Mouse (Mus musculus) T-cell, adult 2 months (primary cell): ENCODE data around the gene Fbrs.
"Not testable (repeated sequence)": the region's sequence is repeated elsewhere in the genome, so short reads cannot be mapped to it uniquely, and the experiment has no call there.

Experiments used
- DNase-seq: peaks from one replicate; pipeline ENCODE4 v3.0.0; 2022; ENCODE audit warnings: low spot score

The Fbrs gene

GRCm38 (mm10) chr7:127476336-127476735 is 2.7 kb upstream of the Fbrs start:
- DNase-seq = no peak

GRCm38 (mm10) chr7:127476855-127477254 is 2.1 kb upstream of the Fbrs start:
- DNase-seq = no peak

- DNase-seq = peak; percentile 100
Observed at GRCm38 (mm10) chr7:127477687-127478634, 1.0 kb upstream of the Fbrs start.

- peak; percentile 20 for DNase-seq
Observed at GRCm38 (mm10) chr7:127479318-127480225, 573 bp downstream of the Fbrs start.

GRCm38 (mm10) chr7:127480321-127480720 is 1.3 kb downstream of the Fbrs start:
- peak; percentile 81 for DNase-seq

- no peak for DNase-seq
Observed at GRCm38 (mm10) chr7:127485416-127485815, 6.4 kb downstream of the Fbrs start.

GRCm38 (mm10) chr7:127488364-127488763 is 9.4 kb downstream of the Fbrs start:
- DNase-seq = not testable (repeated sequence)

GRCm38 (mm10) chr7:127489982-127490381 is 11.0 kb downstream of the Fbrs start:
- no peak for DNase-seq

GRCm38 (mm10) chr7:127491846-127492245 is 12.8 kb downstream of the Fbrs start:
- DNase-seq = no peak

- no peak for DNase-seq
Observed at GRCm38 (mm10) chr7:127494648-127495047, 15.6 kb downstream of the Fbrs start.

GRCm38 (mm10) chr7:127497382-127497781 is 18.4 kb downstream of the Fbrs start:
- no peak for DNase-seq

GRCm38 (mm10) chr7:127498407-127498806 is 19.4 kb downstream of the Fbrs start:
- DNase-seq = peak; percentile 61

GRCm38 (mm10) chr7:127508291-127508690 is 29.3 kb downstream of the Fbrs start:
- no peak for DNase-seq

- DNase-seq = not testable (repeated sequence)
Observed at GRCm38 (mm10) chr7:127509830-127510229, 30.8 kb downstream of the Fbrs start.

GRCm38 (mm10) chr7:127511241-127511640 is 32.2 kb downstream of the Fbrs start:
- DNase-seq = no peak

- DNase-seq = peak; percentile 98
Observed at GRCm38 (mm10) chr7:127511808-127512230, 32.8 kb downstream of the Fbrs start, which contains the start of gene Srcap. Srcap (plus strand) TSS chr7:127511983.

GRCm38 (mm10) chr7:127512231-127513015 is 33.4 kb downstream of the Fbrs start:
- DNase-seq = peak; percentile 94

GRCm38 (mm10) chr7:127513016-127513390 is 34.0 kb downstream of the Fbrs start:
- DNase-seq = peak; percentile 46

GRCm38 (mm10) chr7:127513781-127514180 is 34.8 kb downstream of the Fbrs start:
- DNase-seq = no peak

GRCm38 (mm10) chr7:127515846-127516245 is 36.8 kb downstream of the Fbrs start:
- DNase-seq = no peak

- DNase-seq = no peak
Observed at GRCm38 (mm10) chr7:127516344-127516743, 37.3 kb downstream of the Fbrs start.

- DNase-seq = no peak
Observed at GRCm38 (mm10) chr7:127519284-127519683, 40.3 kb downstream of the Fbrs start, which contains the start of gene Gm42715. Gm42715 (plus strand) TSS chr7:127519584.
